Mouse (Mus musculus) layer of hippocampus, adult 2 months (tissue): Measurements from ENCODE around the gene Rps12-ps3. TPM values are rescaled to one million over a fixed set of nuclear protein-coding genes. Genes with fewer than 3 reads are reported as not detected.

Experiments
- DNase-seq, 2 experiments: peaks; one replicate each; pipeline ENCODE4 v3.0.0; 2022; ENCODE audit warnings: low spot score in 2 of 2
- H3K27ac ChIP-seq: fragments of 200-600 bp; 2 replicates; pipeline ENCODE4 v1.8.1; 2022
- H3K4me3 ChIP-seq: fragments of 200-600 bp; 2 replicates; pipeline ENCODE4 v1.8.1; 2022; ENCODE audit warnings: mild to moderate bottlenecking
- CTCF ChIP-seq: fragments of 200-600 bp; conservative IDR thresholded peaks from 2 replicates; pipeline ENCODE4 v1.8.1; 2022; ENCODE audit warnings: antibody characterized with exemption, mild to moderate bottlenecking, moderate library complexity
- total RNA-seq, 2 experiments: library from RNA; stranded (reverse); gene quantifications; 2 replicates each; pipeline ENCODE4 v1.2.3; 2021

Rps12-ps3 gene
- total RNA-seq, 2 experiments from 2014 or later = 249 to 342 TPM

DNA sequence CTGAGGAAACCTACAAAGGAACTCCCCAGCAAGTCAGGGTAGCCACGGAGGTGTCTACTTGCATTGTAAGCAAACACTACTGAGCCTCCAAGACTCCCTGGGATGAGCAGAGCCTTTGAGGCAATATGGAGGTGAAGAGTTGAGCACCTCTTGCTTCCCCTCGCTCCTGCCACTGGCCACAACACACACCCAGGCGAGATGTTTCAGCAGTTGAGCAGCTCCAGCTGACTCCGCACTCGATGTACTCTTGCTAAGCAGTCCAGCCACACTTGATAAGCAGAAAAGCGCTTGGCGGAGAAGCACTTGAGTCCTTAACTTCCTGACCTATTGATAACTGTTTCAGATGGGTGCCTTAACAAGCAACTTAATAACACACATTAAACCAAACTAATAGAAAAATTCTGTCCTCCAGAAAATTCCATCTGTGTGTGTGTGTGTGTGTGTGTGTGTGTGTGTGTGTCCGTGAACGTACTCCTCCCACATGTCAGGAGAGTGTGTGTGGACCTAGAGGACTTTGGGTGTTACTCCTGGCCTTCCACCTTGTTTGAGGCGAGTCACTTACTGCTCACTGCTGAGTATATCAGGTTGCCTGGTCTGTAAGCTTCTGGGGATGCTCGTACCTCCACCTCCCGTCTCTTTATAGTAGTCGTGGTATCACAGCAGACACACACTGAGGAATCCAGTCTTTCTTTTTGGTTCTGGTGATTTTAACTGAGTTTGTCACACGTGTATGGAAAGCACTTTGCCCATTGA lies 34.9 kb downstream of the Rps12-ps3 start:
- no peak for TF ChIP-seq CTCF
- no peak for DNase-seq
- no peak overlapping the region for H3K4me3 ChIP-seq
- H3K27ac ChIP-seq = no peak overlapping the region

DNA sequence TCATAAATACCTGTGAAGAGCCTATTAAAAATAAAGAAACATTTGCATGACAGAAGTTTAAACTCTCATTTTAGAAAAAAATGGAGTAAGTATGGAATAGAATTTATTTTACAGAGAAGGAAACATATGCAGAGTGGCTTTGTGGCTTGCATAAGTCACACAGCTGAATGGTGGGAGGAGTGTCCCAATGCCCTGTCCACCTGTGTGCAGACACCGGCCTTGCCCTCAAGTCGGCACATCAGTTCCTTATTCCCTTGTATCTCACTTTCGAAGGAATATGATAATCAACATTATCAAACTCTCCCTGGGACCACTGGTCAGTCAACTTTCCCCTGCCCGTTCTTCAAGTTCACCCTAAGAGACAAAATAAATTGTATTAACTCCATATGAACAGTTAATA lies 35.8 kb downstream of the Rps12-ps3 start:
- TF ChIP-seq CTCF = no peak
- DNase-seq = no peak
- Histone ChIP-seq H3K27ac (no peak overlapping the region), H3K4me3 (no peak overlapping the region)

- Histone ChIP-seq H3K27ac (no peak overlapping the region), H3K4me3 (no peak overlapping the region)
- TF ChIP-seq CTCF = no peak
- DNase-seq = no peak
Measured at GRCm38 (mm10) chr19:59359202-59359601, 37.1 kb downstream of the Rps12-ps3 start.

GRCm38 (mm10) chr19:59360486-59360896 lies 38.4 kb downstream of the Rps12-ps3 start:
- no peak overlapping the region for H3K27ac ChIP-seq
- DNase-seq = no peak
- H3K4me3 ChIP-seq = no peak overlapping the region
- TF ChIP-seq CTCF = no peak

GRCm38 (mm10) chr19:59362646-59363045 lies 40.6 kb downstream of the Rps12-ps3 start:
- TF ChIP-seq CTCF = no peak
- Histone ChIP-seq H3K27ac (no peak overlapping the region), H3K4me3 (no peak overlapping the region)
- no peak for DNase-seq

DNA sequence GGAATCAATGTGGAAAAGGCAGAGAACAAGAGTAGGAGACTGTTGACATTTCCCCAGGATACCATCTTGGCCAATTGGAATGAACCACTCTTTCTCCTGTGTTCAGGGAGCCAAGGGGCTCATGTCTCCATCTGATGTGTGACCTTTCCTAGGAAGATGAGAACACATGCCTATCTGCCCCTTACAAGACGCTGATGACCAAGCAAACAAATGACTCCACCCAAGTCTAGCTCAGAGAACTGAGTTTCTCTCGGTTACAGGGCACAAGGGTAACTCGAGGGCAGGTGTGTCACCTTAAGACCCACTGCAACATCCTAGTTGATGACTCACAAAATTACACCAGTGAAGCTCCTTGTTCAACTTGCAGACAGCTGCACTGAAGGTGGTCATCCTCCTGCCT lies 41.6 kb downstream of the Rps12-ps3 start:
- no peak overlapping the region for H3K4me3 ChIP-seq
- no peak for TF ChIP-seq CTCF
- DNase-seq = no peak
- H3K27ac ChIP-seq = no peak overlapping the region

GRCm38 (mm10) chr19:59366724-59367123 lies 44.6 kb downstream of the Rps12-ps3 start:
- H3K4me3 ChIP-seq = no peak overlapping the region
- no peak overlapping the region for H3K27ac ChIP-seq
- no peak for TF ChIP-seq CTCF
- no peak for DNase-seq

DNA sequence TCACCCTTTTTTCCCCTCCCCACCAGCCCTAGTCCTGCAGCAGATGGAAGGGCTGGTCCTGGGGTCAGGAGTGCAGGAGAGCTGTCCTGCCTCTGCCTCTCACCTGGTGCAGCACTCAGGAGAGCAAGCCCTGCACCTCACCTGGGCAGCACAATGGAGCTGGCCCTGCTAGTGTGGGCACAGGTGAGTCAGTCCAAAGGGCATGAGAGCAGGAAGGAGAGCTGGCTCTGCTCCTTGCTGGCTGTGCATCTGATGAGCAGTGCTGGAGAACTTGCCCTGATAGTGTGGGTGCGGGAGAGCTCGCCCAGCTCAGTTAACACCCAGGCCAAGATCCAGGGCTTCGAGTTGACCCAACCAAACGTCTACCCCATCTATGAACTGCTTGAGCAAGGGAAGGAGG lies 45.8 kb downstream of the Rps12-ps3 start:
- no peak for DNase-seq
- Histone ChIP-seq H3K4me3 (no peak overlapping the region), H3K27ac (no peak overlapping the region)
- TF ChIP-seq CTCF = no peak

- no peak overlapping the region for H3K4me3 ChIP-seq
- H3K27ac ChIP-seq = no peak overlapping the region
- TF ChIP-seq CTCF = no peak
- DNase-seq = no peak
Measured at GRCm38 (mm10) chr19:59371016-59371415, 48.9 kb downstream of the Rps12-ps3 start.

Other genes starting within 250 kb of the Rps12-ps3 start
- gene Shtn1, start 246.2 kb upstream of the Rps12-ps3 start, total RNA-seq = 10 to 100 TPM; 21.7 to 22.9 TPM
- 1 to 10 TPM in 1 of 2 experiments, under 1 TPM in 1; 0.84 to 1.7 TPM for gene Vax1, start 152.2 kb upstream of the Rps12-ps3 start, total RNA-seq
- not detected for gene Kcnk18, start 103.1 kb upstream of the Rps12-ps3 start, total RNA-seq
- 1 to 10 TPM; 1.2 to 1.4 TPM for gene Slc18a2, start 61.4 kb upstream of the Rps12-ps3 start, total RNA-seq
- gene Pdzd8, start 23.5 kb downstream of the Rps12-ps3 start, total RNA-seq = 10 to 100 TPM; 48.7 to 49.7 TPM
- 10 to 100 TPM; 26.6 to 29.8 TPM for gene Emx2, start 136.1 kb downstream of the Rps12-ps3 start, total RNA-seq